Mouse (Mus musculus) intestine, postnatal 0 days (tissue): ENCODE results near the gene Krt80. TPM values are rescaled to one million over a fixed set of nuclear protein-coding genes. Genes with fewer than 3 reads are reported as not detected.

Experiments
- ATAC-seq: fragments of 200-750 bp; cut with Nextera tagmentation; 2 replicates; pipeline ENCODE4 v1.8.0; 2017; ENCODE audit warnings: mild to moderate bottlenecking, moderate TSS enrichment, moderate library complexity
- H3K27ac ChIP-seq: fragments of 300-500 bp; sonication (generic); 2 replicates; pipeline ENCODE4 v1.5.1; 2014; ENCODE audit warnings: mild to moderate bottlenecking, low read depth, low read length, moderate library complexity
- H3K27me3 ChIP-seq: fragments of 300-500 bp; sonication (generic); replicated peaks from 2 replicates; pipeline ENCODE4 v1.6.1; 2014; ENCODE audit warnings: low read length, mixed read lengths; ENCODE audit not compliant: control insufficient read depth, insufficient read depth
- H3K36me3 ChIP-seq: fragments of 300-500 bp; sonication (generic); 2 replicates; pipeline ENCODE4 v1.6.1; 2014; ENCODE audit warnings: mild to moderate bottlenecking, moderate library complexity; ENCODE audit not compliant: control insufficient read depth, insufficient read depth
- H3K4me1 ChIP-seq: fragments of 300-500 bp; sonication (generic); replicated peaks from 2 replicates; pipeline ENCODE4 v1.6.1; 2014; ENCODE audit warnings: antibody characterized with exemption, low read length, mixed read lengths; ENCODE audit not compliant: control insufficient read depth, insufficient read depth
- H3K4me2 ChIP-seq: fragments of 300-500 bp; sonication (generic); replicated peaks from 2 replicates; pipeline ENCODE4 v1.6.1; 2014; ENCODE audit warnings: low read depth, mild to moderate bottlenecking, moderate library complexity
- H3K4me3 ChIP-seq: fragments of 300-500 bp; sonication (generic); 2 replicates; pipeline ENCODE4 v1.5.1; 2014; ENCODE audit warnings: low read depth, low read length
- H3K9ac ChIP-seq: fragments of 300-500 bp; sonication (generic); 2 replicates; pipeline ENCODE4 v1.6.1; 2014; ENCODE audit warnings: mild to moderate bottlenecking, low read depth, low read length
- H3K9me3 ChIP-seq: fragments of 300-500 bp; sonication (generic); 2 replicates; pipeline ENCODE4 v1.6.1; 2016; ENCODE audit warnings: mixed run types; ENCODE audit not compliant: control insufficient read depth
- CTCF ChIP-seq: sonication (generic); IDR thresholded peaks from 2 replicates; pipeline ENCODE4 v1.5.1; 2016; ENCODE audit warnings: low read depth, mild to moderate bottlenecking, control low read depth, antibody characterized with exemption, moderate library complexity
- WGBS: fragments of 180-500 bp; shearing (Covaris S2); extraction: QIAGEN DNeasy Blood & Tissue Kit; methylation state at CpG from one replicate; pipeline ENCODE4 v1.1.7; 2014; 5-methylcytosine and 5-hydroxymethylcytosine counted together
- polyA plus RNA-seq: library from polyadenylated mRNA; unstranded; fragments of >200 nt; fragmentation: Nextera tagmentation; extraction: Ambion mirVana; gene quantifications from 2 replicates; pipeline ENCODE4 v1.2.1, GENCODE M21; 2015

The Krt80 gene
- polyA plus RNA-seq, 1 experiment from 2014 or later = 0.40 TPM

GRCm38 (mm10) chr15:101318889-101319765 lies 50.8 kb downstream of the Krt80 start:
- Histone ChIP-seq H3K4me2 (no peak overlapping the region), H3K27me3 (no peaks in the 10 kb centered on the region), H3K4me3 (no peak overlapping the region), H3K4me1 (no peaks in the 10 kb centered on the region), H3K27ac (no peak overlapping the region), H3K9me3 (no peaks in the 10 kb centered on the region), H3K36me3 (no peaks in the 10 kb centered on the region), H3K9ac (no peak overlapping the region)
- TF ChIP-seq CTCF = no peak
- WGBS = 55% methylated on average over 14 of the region's 14 CpGs
- no peak for ATAC-seq

GRCm38 (mm10) chr15:101317814-101318500 lies 52.0 kb downstream of the Krt80 start:
- Histone ChIP-seq H3K36me3 (no peaks in the 10 kb centered on the region), H3K27me3 (no peaks in the 10 kb centered on the region), H3K27ac (no peak overlapping the region), H3K9me3 (no peaks in the 10 kb centered on the region), H3K4me1 (no peaks in the 10 kb centered on the region), H3K4me2 (no peak overlapping the region), H3K4me3 (no peak overlapping the region), H3K9ac (no peak overlapping the region)
- ATAC-seq = no peak
- TF ChIP-seq CTCF = no peak
- 77% methylated on average over 2 of the region's 2 CpGs for WGBS

GRCm38 (mm10) chr15:101316913-101317813 lies 52.8 kb downstream of the Krt80 start:
- Histone ChIP-seq H3K27ac (no peak overlapping the region), H3K4me3 (no peak overlapping the region), H3K9ac (no peak overlapping the region), H3K4me2 (no peak overlapping the region), H3K27me3 (no peaks in the 10 kb centered on the region), H3K9me3 (no peaks in the 10 kb centered on the region), H3K4me1 (no peaks in the 10 kb centered on the region), H3K36me3 (no peaks in the 10 kb centered on the region)
- WGBS = 71% methylated on average over 18 of the region's 18 CpGs
- no peak for ATAC-seq
- TF ChIP-seq CTCF = no peak

GRCm38 (mm10) chr15:101316279-101316912 lies 53.6 kb downstream of the Krt80 start:
- Histone ChIP-seq H3K4me3 (no peak overlapping the region; the same call in 1 of the 2 replicates), H3K27me3 (no peaks in the 10 kb centered on the region), H3K27ac (no peak overlapping the region), H3K4me2 (peak overlapping the region; percentile 63; the same call in 1 of the 2 replicates), H3K4me1 (no peaks in the 10 kb centered on the region), H3K36me3 (no peaks in the 10 kb centered on the region), H3K9ac (no peak overlapping the region), H3K9me3 (no peaks in the 10 kb centered on the region)
- ATAC-seq = no peak
- 65% methylated on average over 13 of the region's 13 CpGs for WGBS
- no peak for TF ChIP-seq CTCF

DNA sequence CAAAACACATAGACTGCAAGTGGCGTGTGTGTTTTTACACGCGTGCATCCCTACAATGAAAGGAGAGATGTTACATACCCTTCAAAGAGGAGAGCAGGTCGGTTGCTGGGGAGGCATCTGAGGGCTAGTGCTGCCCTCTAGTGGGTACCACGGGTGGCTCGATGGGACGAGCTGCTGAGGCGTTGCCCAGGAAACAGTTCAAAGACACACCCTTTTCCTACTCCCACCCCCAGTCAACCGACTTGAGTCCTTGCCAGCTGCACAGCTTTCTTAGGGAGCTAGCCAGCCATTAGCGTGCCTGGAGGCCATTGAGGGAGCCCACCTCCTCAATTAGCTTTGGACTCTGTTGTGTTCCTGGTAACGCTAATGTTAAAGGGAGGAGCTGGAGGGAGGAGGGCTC lies 54.1 kb downstream of the Krt80 start:
- peak; percentile 60; the same call in 1 of the 2 replicates for ATAC-seq
- H3K36me3 ChIP-seq = no peaks in the 10 kb centered on the region
- H3K9ac ChIP-seq = no peak overlapping the region

More for the DNA sequence above, 54.1 kb downstream of the Krt80 start:
- Histone ChIP-seq H3K27ac (no peak overlapping the region), H3K9me3 (no peaks in the 10 kb centered on the region), H3K27me3 (no peaks in the 10 kb centered on the region), H3K4me1 (no peaks in the 10 kb centered on the region), H3K4me3 (peak overlapping the region; percentile 25; the same call in 1 of the 2 replicates), H3K4me2 (peak overlapping the region; percentile 63)
- peak; percentile 96 for TF ChIP-seq CTCF
- WGBS = 2% methylated on average over 11 of the region's 11 CpGs
